Mouse (Mus musculus) heart, embryonic 16.5 days (tissue): ENCODE measurements around the gene Ccnb2. TPM values are rescaled to one million over a fixed set of nuclear protein-coding genes. Genes with fewer than 3 reads are reported as not detected.
"Not testable (repeated sequence)": the region's sequence is repeated elsewhere in the genome, so short reads cannot be mapped to it uniquely, and the experiment has no call there.

ENCODE experiments used
- ATAC-seq: fragments of 200-750 bp; cut with Nextera tagmentation; replicated peaks from 2 replicates; pipeline ENCODE4 v1.8.0; 2017; ENCODE audit warnings: moderate number of reproducible peaks; ENCODE audit not compliant: insufficient read depth, low FRiP score; ENCODE audit errors: extremely low read depth
- H3K27ac ChIP-seq: fragments of 300-500 bp; sonication (generic); 2 replicates; pipeline ENCODE4 v1.5.1; 2014; ENCODE audit warnings: mild to moderate bottlenecking, low read length, control low read depth, moderate library complexity
- H3K27me3 ChIP-seq: fragments of 300-500 bp; sonication (generic); 2 replicates; pipeline ENCODE4 v1.6.1; 2014; ENCODE audit warnings: low read length, mixed read lengths; ENCODE audit not compliant: control insufficient read depth, insufficient read depth
- H3K36me3 ChIP-seq: fragments of 300-500 bp; sonication (generic); 2 replicates; pipeline ENCODE4 v1.6.1; 2014; ENCODE audit not compliant: control insufficient read depth, insufficient read depth
- H3K4me1 ChIP-seq: fragments of 300-500 bp; sonication (generic); 2 replicates; pipeline ENCODE4 v1.6.1; 2014; ENCODE audit warnings: low read length, mixed read lengths; ENCODE audit not compliant: control insufficient read depth, insufficient read depth
- H3K4me2 ChIP-seq: fragments of 300-500 bp; sonication (generic); 2 replicates; pipeline ENCODE4 v1.6.1; 2014; ENCODE audit warnings: low read depth, mild to moderate bottlenecking, control low read depth, low read length
- H3K4me3 ChIP-seq: fragments of 300-500 bp; sonication (generic); 2 replicates; pipeline ENCODE4 v1.5.1; 2014; ENCODE audit warnings: mild to moderate bottlenecking, control low read depth, low read length
- H3K9ac ChIP-seq: fragments of 300-500 bp; sonication (generic); 2 replicates; pipeline ENCODE4 v1.6.1; 2014; ENCODE audit warnings: low read length, control low read depth
- H3K9me3 ChIP-seq: fragments of 300-500 bp; sonication (generic); replicated peaks from 2 replicates; pipeline ENCODE4 v1.6.1; 2016; ENCODE audit warnings: low read length; ENCODE audit not compliant: control insufficient read depth
- WGBS: fragments of 180-500 bp; shearing (Covaris S2); extraction: QIAGEN DNeasy Blood & Tissue Kit; methylation state at CpG from one replicate; pipeline ENCODE4 v1.1.7; 2014; 5-methylcytosine and 5-hydroxymethylcytosine counted together
- polyA plus RNA-seq: library from polyadenylated mRNA; unstranded; fragments of >200 nt; fragmentation: Nextera tagmentation; extraction: Ambion mirVana; gene quantifications from 2 replicates; pipeline ENCODE4 v1.2.1, GENCODE M21; 2015

The Ccnb2 gene
- 144 and 150 TPM in 2 replicates for polyA plus RNA-seq

GRCm38 (mm10) chr9:70421257-70422056 is at the start of gene Ccnb2:
TSS of gene Ccnb2 (minus strand) at chr9:70421547.
- ATAC-seq, result peak; percentile 97

DNA sequence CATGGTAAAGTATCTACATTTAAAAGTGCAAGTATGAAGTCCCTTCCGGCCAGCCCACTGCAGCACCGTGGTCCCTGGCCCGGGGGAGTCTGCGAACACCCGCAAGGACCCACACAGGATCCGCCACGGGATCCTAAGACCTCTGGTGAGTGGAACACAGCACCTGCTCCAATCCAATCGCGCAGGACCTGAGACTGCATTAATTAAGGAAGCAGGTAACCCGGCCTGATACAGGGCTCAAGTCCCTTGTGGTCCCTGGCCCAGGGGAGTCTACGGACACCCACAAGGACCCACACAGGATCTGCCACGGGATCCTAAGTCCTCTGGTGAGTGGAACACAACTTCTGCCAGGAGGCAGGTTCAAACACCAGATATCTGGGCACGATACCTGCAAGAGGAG is 41.7 kb upstream of the Ccnb2 start:
- H3K4me3 ChIP-seq, H3K9ac ChIP-seq, H3K4me1 ChIP-seq, H3K4me2 ChIP-seq, H3K27me3 ChIP-seq, ATAC-seq, H3K27ac ChIP-seq, H3K9me3 ChIP-seq: not testable (repeated sequence)
- 97% methylated on average over 13 of the region's 13 CpGs for WGBS
- peaks cover 12% of the 10 kb centered on the region; the same call in 1 of the 2 replicates for H3K36me3 ChIP-seq

More at GRCm38 (mm10) chr9:70421257-70422056, at the start of gene Ccnb2:
- H3K36me3 ChIP-seq, result peaks cover 30% of the 10 kb centered on the region
- peak within 1 kb of the TSS; percentile 96 for H3K4me2 ChIP-seq
- peaks cover 10% of the 10 kb centered on the region; the same call in 1 of the 2 replicates for H3K4me1 ChIP-seq
- no peaks in the 10 kb centered on the region for H3K9me3 ChIP-seq
- peak within 1 kb of the TSS; percentile 90 for H3K9ac ChIP-seq
- peak within 1 kb of the TSS; percentile 86 for H3K4me3 ChIP-seq
- WGBS, result 2% methylated on average over 45 of the region's 45 CpGs
- no peaks in the 10 kb centered on the region for H3K27me3 ChIP-seq
- peak within 1 kb of the TSS; percentile 68; the same call in 1 of the 2 replicates for H3K27ac ChIP-seq

- ATAC-seq, result no peak
- Histone ChIP-seq H3K27ac (no peak overlapping the region), H3K9ac (no peak overlapping the region), H3K27me3 (no peaks in the 10 kb centered on the region), H3K4me1 (peaks cover 7% of the 10 kb centered on the region), H3K4me2 (no peak overlapping the region), H3K4me3 (no peak overlapping the region), H3K36me3 (peaks cover 33% of the 10 kb centered on the region), H3K9me3 (no peaks in the 10 kb centered on the region)
- 43% methylated on average over 2 of the region's 2 CpGs for WGBS
These were observed 31.0 kb upstream of the Ccnb2 start for GRCm38 (mm10) chr9:70452371-70452770.

DNA sequence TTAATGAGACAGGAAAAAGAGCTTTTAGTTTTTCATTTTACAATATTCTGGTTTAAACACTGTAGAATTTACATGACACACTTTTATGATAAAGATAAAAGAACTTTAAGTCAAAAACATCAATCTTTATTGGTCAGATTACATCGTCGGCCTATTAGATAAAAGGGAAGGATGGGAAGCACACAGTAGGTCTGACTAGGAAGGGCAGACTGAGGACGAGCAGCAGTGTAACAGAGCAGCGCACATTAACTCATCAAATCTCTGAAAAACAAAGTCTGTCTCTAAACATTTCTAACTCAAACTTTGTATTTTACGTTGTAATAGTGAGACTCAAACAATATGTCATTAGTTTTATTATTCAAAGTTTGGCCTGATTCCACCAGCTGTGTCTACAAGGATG is 27.7 kb upstream of the Ccnb2 start:
- Histone ChIP-seq H3K27me3 (no peaks in the 10 kb centered on the region), H3K4me3 (no peak overlapping the region), H3K4me2 (no peak overlapping the region), H3K9me3 (no peaks in the 10 kb centered on the region), H3K36me3 (peaks cover 30% of the 10 kb centered on the region), H3K4me1 (peaks cover 7% of the 10 kb centered on the region), H3K27ac (no peak overlapping the region), H3K9ac (no peak overlapping the region)
- no peak for ATAC-seq
- WGBS, result 91% methylated on average over 5 of the region's 5 CpGs

DNA sequence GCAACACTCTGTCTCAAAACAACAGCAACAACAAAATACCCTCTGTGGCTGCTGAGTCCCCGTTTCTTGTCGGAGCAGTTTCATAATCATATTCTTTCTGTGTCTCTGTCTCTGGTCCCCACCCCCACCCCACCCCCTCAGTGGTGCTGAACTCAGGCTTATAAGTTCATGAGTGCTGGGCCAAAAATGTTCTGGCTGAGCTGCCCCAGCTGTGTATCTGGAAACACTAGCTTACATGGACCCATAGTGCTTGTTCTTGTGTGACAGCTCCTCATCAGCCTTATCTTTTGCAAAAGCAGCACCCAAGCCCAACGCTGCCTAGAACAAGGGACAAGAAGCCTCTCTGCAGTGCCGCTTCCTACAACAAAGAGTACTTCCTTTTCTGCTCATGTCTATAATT is 18.6 kb upstream of the Ccnb2 start:
- Histone ChIP-seq H3K4me3 (no peak overlapping the region), H3K9ac (no peak overlapping the region), H3K9me3 (no peaks in the 10 kb centered on the region), H3K27me3 (no peaks in the 10 kb centered on the region), H3K36me3 (peaks cover 38% of the 10 kb centered on the region), H3K27ac (no peak overlapping the region), H3K4me1 (no peaks in the 10 kb centered on the region), H3K4me2 (no peak overlapping the region)
- ATAC-seq, result no peak
- 67% methylated on average over 4 of the region's 4 CpGs for WGBS

- H3K36me3 ChIP-seq, result peaks cover 28% of the 10 kb centered on the region
These were observed 1.3 kb upstream of the Ccnb2 start for GRCm38 (mm10) chr9:70422661-70423060.

DNA sequence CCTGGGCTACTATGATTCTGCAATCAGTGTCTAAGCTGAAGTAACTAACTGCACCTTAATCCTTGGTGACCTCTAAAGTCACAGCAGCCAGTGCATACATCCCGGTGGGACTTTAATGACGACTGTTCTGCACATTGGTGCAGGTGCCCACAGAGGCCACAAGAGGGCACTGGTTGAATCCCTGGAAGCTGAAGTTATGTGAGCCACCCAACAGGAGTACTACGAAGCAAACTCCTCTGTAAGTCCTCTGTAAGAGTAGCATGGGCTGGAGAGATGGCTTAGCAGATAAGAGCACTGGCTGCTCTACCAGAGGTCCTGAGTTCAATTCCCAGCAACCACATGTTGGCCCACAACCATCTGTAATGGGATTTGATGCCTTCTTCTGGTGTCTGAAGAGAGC is 4.9 kb downstream of the Ccnb2 start:
- Histone ChIP-seq H3K27me3 (no peaks in the 10 kb centered on the region), H3K9ac (no peak overlapping the region), H3K4me1 (peaks cover 7% of the 10 kb centered on the region; the same call in 1 of the 2 replicates), H3K36me3 (peaks cover 48% of the 10 kb centered on the region), H3K4me2 (no peak overlapping the region), H3K9me3 (no peaks in the 10 kb centered on the region), H3K4me3 (no peak overlapping the region), H3K27ac (no peak overlapping the region)
- no peak for ATAC-seq
- WGBS, result 80% methylated on average over 3 of the region's 3 CpGs

More at GRCm38 (mm10) chr9:70422661-70423060, 1.3 kb upstream of the Ccnb2 start:
- Histone ChIP-seq H3K9ac (no peak overlapping the region), H3K27ac (no peak overlapping the region), H3K9me3 (no peaks in the 10 kb centered on the region), H3K27me3 (no peaks in the 10 kb centered on the region), H3K4me3 (no peak overlapping the region), H3K4me1 (peaks cover 10% of the 10 kb centered on the region; the same call in 1 of the 2 replicates), H3K4me2 (no peak overlapping the region)
- ATAC-seq, result no peak
- WGBS, result 97% methylated on average over 2 of the region's 2 CpGs

DNA sequence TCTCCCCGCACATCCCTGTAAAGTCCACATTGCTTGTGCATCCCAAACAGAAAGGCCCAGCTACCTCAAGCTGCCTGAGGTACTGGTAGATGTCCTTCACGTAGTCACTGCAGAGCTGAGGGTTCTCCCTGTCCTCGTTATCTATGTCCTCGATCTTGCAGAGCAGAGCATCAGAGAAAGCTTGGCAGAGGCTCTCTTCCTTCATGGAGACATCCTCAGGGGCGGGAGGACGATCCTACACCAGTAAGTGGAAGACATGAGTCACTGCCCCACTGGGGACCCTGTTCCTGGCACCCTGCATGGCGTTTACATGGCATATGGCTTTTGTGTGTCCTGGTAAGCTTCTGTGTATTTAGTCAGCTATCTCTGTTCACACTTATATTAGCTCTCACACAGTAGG is 8.3 kb downstream of the Ccnb2 start:
- H3K9ac ChIP-seq, result no peak overlapping the region
- H3K27ac ChIP-seq, result no peak overlapping the region
- no peaks in the 10 kb centered on the region for H3K27me3 ChIP-seq
- no peak overlapping the region for H3K4me2 ChIP-seq
- peaks cover 70% of the 10 kb centered on the region for H3K36me3 ChIP-seq
- ATAC-seq, result no peak
- H3K9me3 ChIP-seq, result no peaks in the 10 kb centered on the region
- WGBS, result 90% methylated on average over 7 of the region's 7 CpGs
- no peaks in the 10 kb centered on the region for H3K4me1 ChIP-seq
- H3K4me3 ChIP-seq, result no peak overlapping the region

DNA sequence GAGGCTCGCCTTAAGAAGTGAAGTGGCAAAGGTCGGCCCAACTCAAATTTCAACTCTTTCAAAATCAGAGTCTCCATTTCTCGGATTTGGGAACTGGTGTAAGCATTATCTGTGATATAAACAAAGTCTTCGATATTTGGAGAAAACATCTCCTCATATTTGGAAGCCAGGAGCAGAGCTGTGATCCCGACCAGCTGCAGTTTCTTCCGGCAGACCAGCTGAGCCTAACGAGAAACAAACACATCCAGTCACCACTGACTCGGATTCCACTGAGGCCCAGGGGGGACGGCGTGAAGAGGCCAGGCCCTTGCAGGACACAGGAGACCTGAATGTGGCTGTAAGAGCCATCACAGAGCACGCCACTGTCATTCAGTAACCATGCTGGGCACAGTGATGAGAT is 10.7 kb downstream of the Ccnb2 start:
- ATAC-seq, result no peak

More for the DNA sequence above, 10.7 kb downstream of the Ccnb2 start:
- H3K27me3 ChIP-seq, result no peaks in the 10 kb centered on the region
- WGBS, result 72% methylated on average over 11 of the region's 11 CpGs
- no peak overlapping the region for H3K9ac ChIP-seq
- H3K36me3 ChIP-seq, result peaks cover 60% of the 10 kb centered on the region
- H3K4me1 ChIP-seq, result no peaks in the 10 kb centered on the region
- no peak overlapping the region for H3K27ac ChIP-seq
- no peak overlapping the region for H3K4me2 ChIP-seq
- no peaks in the 10 kb centered on the region for H3K9me3 ChIP-seq
- no peak overlapping the region for H3K4me3 ChIP-seq
